Mouse (Mus musculus) frontal cortex, adult 2 months (tissue): ENCODE data around the gene Pabpc5. TPM values are rescaled to one million over a fixed set of nuclear protein-coding genes. Genes with fewer than 3 reads are reported as not detected.
A peak's percentile ranks its signal among the peaks of the same experiment; 100 is the strongest.

Experiments used
- DNase-seq, 2 experiments: peaks; one replicate each; pipeline ENCODE4 v3.0.0; 2022; ENCODE audit warnings: low spot score in 1 of 2; ENCODE audit errors: extremely low spot score in 1 of 2
- polyA plus RNA-seq: library from polyadenylated mRNA; depleted of rRNA; stranded (reverse); fragments of >200 nt; gene quantifications from 2 replicates; pipeline ENCODE4 v1.2.3, GENCODE M21; 2012; rRNA removed

The Pabpc5 gene
- 0.97 and 1.2 TPM in 2 replicates for polyA plus RNA-seq

GRCm38 (mm10) chrX:119927081-119927571 lies at the start of gene Pabpc5:
Gene Pabpc5, plus strand, starts transcription at chrX:119927196.
- DNase-seq = peak; percentile 42 to 72

- DNase-seq = no peak
Measured at GRCm38 (mm10) chrX:119886957-119887593, 39.9 kb upstream of the Pabpc5 start.

DNA sequence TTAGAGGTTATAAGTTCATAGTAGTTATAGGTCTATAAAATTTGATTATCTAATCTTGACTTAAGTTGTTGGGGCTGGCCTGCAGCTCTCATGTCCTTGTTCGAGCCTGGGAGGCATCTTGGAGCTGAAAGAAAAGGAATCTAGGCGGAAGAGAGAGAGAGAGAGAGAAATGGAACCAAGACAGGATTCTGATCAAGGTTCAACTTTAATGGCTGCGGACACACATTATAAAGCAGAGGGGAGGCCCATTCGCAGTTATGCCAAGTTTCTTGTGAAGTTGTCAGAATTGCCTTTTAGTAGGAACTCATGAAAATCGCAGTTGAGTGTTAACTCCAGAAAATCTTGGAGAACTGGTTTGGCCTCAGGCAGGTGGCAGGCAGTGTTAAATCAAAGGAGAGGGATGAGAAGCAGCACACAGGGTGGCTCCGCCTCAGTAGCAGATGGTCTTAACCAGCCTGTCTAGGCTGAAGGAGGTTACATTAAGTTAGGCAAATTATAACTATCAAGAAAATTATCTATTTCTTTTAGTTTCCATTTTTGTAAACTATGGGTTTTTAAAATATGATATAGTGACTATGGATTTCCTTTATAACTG lies 38.6 kb upstream of the Pabpc5 start:
- DNase-seq = no peak

DNA sequence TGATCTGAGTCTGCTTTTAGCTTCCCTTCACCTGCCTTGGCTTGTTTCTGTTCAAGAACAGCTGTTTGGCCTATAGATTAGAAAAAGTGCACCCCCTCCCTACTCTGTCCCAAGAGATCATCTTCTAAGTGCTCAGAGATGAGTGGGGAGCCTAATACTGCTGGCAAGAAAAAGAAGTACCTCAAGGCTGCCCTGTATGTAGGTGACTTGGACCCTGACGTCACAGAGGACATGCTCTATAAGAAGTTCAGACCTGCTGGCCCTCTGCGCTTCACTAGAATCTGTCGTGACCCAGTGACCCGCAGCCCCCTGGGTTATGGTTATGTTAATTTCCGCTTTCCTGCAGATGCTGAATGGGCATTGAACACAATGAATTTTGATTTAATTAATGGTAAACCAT lies 856 bp downstream of the Pabpc5 start:
- DNase-seq = no peak
